In the genomic region with DNA sequence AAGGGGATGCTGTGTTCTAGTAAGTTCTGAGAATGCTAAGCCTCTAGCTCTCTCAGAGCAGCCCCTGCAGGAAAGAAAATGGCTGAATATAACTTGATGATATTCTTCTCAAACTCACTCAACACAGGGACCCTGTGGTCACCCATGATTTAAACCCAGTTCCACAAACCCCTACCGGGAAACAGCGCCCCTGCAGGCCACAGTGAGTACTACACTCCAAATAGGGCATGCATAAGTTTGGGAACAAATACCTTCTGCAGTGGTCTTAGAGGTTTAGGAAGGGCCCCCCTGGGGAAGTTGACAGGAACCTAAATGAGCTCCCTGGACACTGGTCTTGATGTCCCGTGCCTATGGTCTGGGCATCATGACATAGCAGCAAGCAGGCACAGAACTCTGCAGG, we compare ENCODE assay signal across 8 mouse cellular contexts. TPM values are rescaled to one million over a fixed set of nuclear protein-coding genes. Genes with fewer than 3 reads are reported as not detected.
DNase-seq lines count a peak whose midpoint lies in the region; ATAC-seq and TF ChIP-seq lines count a peak whose summit lies in the region.

No protein-coding gene starts in this region.

- H3K27me3 ChIP-seq in small intestine, adult 2 months (ENCODE audit: control insufficient read depth, insufficient read depth, low read length): no peaks in the 10 kb centered on the region

- H3K4me3 ChIP-seq in layer of hippocampus, adult 2 months: no peak overlapping the region
- no peak overlapping the region for H3K4me3 ChIP-seq in small intestine, adult 2 months (ENCODE audit: low read depth, low read length)

- H3K4me1 ChIP-seq in small intestine, adult 2 months (ENCODE audit: control insufficient read depth, insufficient read depth, insufficient read length, low read length): no peaks in the 10 kb centered on the region

- TF ChIP-seq POLR2A in brain, embryonic 14.5 days (IDR thresholded peaks at IDR 0.05; ENCODE audit: borderline replicate concordance, extremely low read depth, insufficient read depth, insufficient read length, poor library complexity, severe bottlenecking): no peak
- no peak for TF ChIP-seq POLR2A in small intestine, adult 2 months (IDR thresholded peaks at IDR 0.05; ENCODE audit: low read depth, low read length)

- DNase-seq in CD4-positive, CD25-positive, alpha-beta regulatory T cell, adult 2 months (ENCODE audit: low read depth, low spot score): peak; percentile 36
- DNase-seq in layer of hippocampus, adult 2 months (ENCODE audit: low spot score in 2 of 2): peak in 1 of 2 experiments; percentile 26
- no peak for DNase-seq in layer of hippocampus, adult 9-11 months
- DNase-seq in brain, embryonic 14.5 days (ENCODE audit: low read depth): no peak
- no peak for DNase-seq in ovary, adult 18-20 months (ENCODE audit: low spot score)
- no peak for DNase-seq in left cerebral cortex, postnatal 10 days (ENCODE audit: extremely low spot score in 1 of 2, low spot score in 2 of 2)

- no peaks in the 10 kb centered on the region for H3K36me3 ChIP-seq in small intestine, adult 2 months (ENCODE audit: control insufficient read depth, insufficient read depth, low read length)

- intact Hi-C loops in left cerebral cortex, postnatal 10 days (cut with DNase I): no loop called here

- no peak overlapping the region for H3K27ac ChIP-seq in layer of hippocampus, adult 2 months
- no peak overlapping the region for H3K27ac ChIP-seq in small intestine, adult 2 months (ENCODE audit: insufficient read depth, low read depth, low read length)

- ATAC-seq in CD4-positive, CD25-positive, alpha-beta regulatory T cell, adult 4 months: no peak

- TF ChIP-seq CTCF in layer of hippocampus, adult 2 months (conservative IDR thresholded peaks at IDR 0.05): peak; percentile 85
- peak; percentile 71; the same call in 1 of the 2 replicates for TF ChIP-seq CTCF in brain, embryonic 14.5 days (IDR thresholded peaks at IDR 0.05; ENCODE audit: borderline replicate concordance, extremely low read depth, insufficient read depth, insufficient read length)
- TF ChIP-seq CTCF in small intestine, adult 2 months (IDR thresholded peaks at IDR 0.05; ENCODE audit: extremely low read depth, insufficient read length, insufficient replicate concordance, low read depth, low read length): peak; percentile 87; the same call in 1 of the 2 replicates

- WGBS in small intestine, adult 2 months: 47% methylated on average over 3 of the region's 3 CpGs

RNA-seq across cellular contexts. Expression of gene Lgi2, which starts 19.3 kb away (rescaled TPM):
- not detected for polyA plus RNA-seq in CD4-positive, CD25-positive, alpha-beta regulatory T cell, adult 4 months (2017; shearing (Covaris generic))
- 10 to 100 TPM; 21.2 to 22.8 TPM for total RNA-seq in layer of hippocampus, adult 2 months (2021)
- polyA plus RNA-seq in brain, embryonic 14.5 days (2012; rRNA removed): 3.1 and 8.3 TPM in 2 replicates
- polyA plus RNA-seq in small intestine, adult 2 months (2012; rRNA removed): 0.47 and 0.86 TPM in 2 replicates
- total RNA-seq in left cerebral cortex, postnatal 10 days (2021): 10 to 100 TPM; 61.1 to 65.1 TPM
